9 mouse cellular contexts compared by ENCODE assay signal in the genomic region with DNA sequence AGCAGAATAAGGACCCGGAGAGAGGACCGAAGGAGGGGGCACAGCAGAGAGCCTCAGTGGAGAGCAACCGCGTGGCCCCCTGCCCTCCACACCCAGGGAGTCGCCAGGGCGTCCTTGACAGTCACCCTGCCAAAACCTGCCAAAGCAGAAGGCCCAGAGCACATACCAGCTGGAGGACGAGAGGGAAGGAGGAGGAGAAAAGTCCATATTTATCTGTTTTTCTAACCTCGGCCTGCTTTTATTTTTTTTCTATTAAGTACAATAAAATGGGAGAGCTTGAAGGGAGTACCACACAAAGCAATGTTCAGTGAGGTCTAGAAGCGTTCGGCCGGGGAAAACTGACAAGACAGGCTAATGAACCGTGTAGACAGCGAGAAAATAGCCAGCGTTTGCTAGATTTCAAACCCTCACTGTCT. TPM values are rescaled to one million over a fixed set of nuclear protein-coding genes. Genes with fewer than 3 reads are reported as not detected.
A peak's percentile ranks its signal among the peaks of the same experiment; 100 is the strongest.
DNase-seq lines count a peak whose midpoint lies in the region; ATAC-seq lines count a peak whose summit lies in the region.
"Had no signal": no experiment of that assay in that cellular context is flagged by ENCODE, and none has a peak within 500 bp of the region (broad histone marks: within the 10 kb centered on the region; RNA-seq: fewer than 3 reads in every experiment).

No protein-coding gene starts in this region.

- ATAC-seq in embryonic facial prominence, embryonic 14.5 days (ENCODE audit: low read depth) = no peak; the same call in 1 of the 2 replicates
- peak; percentile 39; the same call in 1 of the 2 replicates for ATAC-seq in hindbrain, embryonic 11.5 days (ENCODE audit: low FRiP score)
- no peak for ATAC-seq in midbrain, embryonic 16.5 days

- H3K36me3 ChIP-seq in embryonic facial prominence, embryonic 14.5 days (ENCODE audit: control insufficient read depth, insufficient read depth, low read length) = peaks cover 31% of the 10 kb centered on the region
- peaks cover 2% of the 10 kb centered on the region; the same call in 1 of the 2 replicates for H3K36me3 ChIP-seq in hindbrain, embryonic 11.5 days (ENCODE audit: control insufficient read depth, insufficient read depth, low read length)
- no peaks in the 10 kb centered on the region for H3K36me3 ChIP-seq in midbrain, embryonic 16.5 days (ENCODE audit: control insufficient read depth, insufficient read depth, low read length)
- H3K36me3 ChIP-seq: limb, embryonic 15.5 days had no signal

- H3K27me3 ChIP-seq in embryonic facial prominence, embryonic 14.5 days (replicated peaks; ENCODE audit: control insufficient read depth, insufficient read depth, low read length) = peaks cover 44% of the 10 kb centered on the region
- H3K27me3 ChIP-seq in hindbrain, embryonic 11.5 days (ENCODE audit: control insufficient read depth, insufficient read depth, low read length) = no peaks in the 10 kb centered on the region
- H3K27me3 ChIP-seq in midbrain, embryonic 16.5 days (ENCODE audit: control insufficient read depth, insufficient read depth, low read depth, low read length) = peaks cover 18% of the 10 kb centered on the region

- H3K27ac ChIP-seq in embryonic facial prominence, embryonic 14.5 days (replicated peaks; ENCODE audit: low read depth, low read length) = peak overlapping the region; percentile 69
- H3K27ac ChIP-seq in hindbrain, embryonic 11.5 days (ENCODE audit: low read depth, low read length) = peak overlapping the region; percentile 99
- H3K27ac ChIP-seq in midbrain, embryonic 16.5 days (ENCODE audit: low read length) = peak overlapping the region; percentile 20; the same call in 1 of the 2 replicates
- H3K27ac ChIP-seq: limb, embryonic 15.5 days had no signal

- intact Hi-C loops in left cerebral cortex, postnatal 10 days (cut with DNase I) = no loop called here

- no peaks in the 10 kb centered on the region for H3K9me3 ChIP-seq in embryonic facial prominence, embryonic 14.5 days (ENCODE audit: control insufficient read depth, low read length)
- no peaks in the 10 kb centered on the region for H3K9me3 ChIP-seq in hindbrain, embryonic 11.5 days (ENCODE audit: control insufficient read depth, low read length)
- H3K9me3 ChIP-seq in midbrain, embryonic 16.5 days (replicated peaks; ENCODE audit: control insufficient read depth, low read length, poor library complexity, severe bottlenecking) = no peaks in the 10 kb centered on the region
- H3K9me3 ChIP-seq: limb, embryonic 15.5 days had no signal

- DNase-seq in urinary bladder, postnatal 14 days (ENCODE audit: low spot score) = peak; percentile 43
- no peak for DNase-seq in urinary bladder, postnatal 36 days (ENCODE audit: low spot score in 2 of 2)
- DNase-seq in embryonic facial prominence, embryonic 14.5 days (ENCODE audit: low spot score) = peak; percentile 46
- peak; percentile 61 for DNase-seq in hindbrain, embryonic 11.5 days (ENCODE audit: low spot score)
- DNase-seq in left cerebral cortex, postnatal 10 days (ENCODE audit: extremely low spot score in 1 of 2, low spot score in 2 of 2) = no peak
- DNase-seq in thymus, postnatal 0 days (ENCODE audit: low spot score) = no peak
- DNase-seq in gastrocnemius, postnatal 10 days = no peak

- H3K4me3 ChIP-seq in embryonic facial prominence, embryonic 14.5 days (ENCODE audit: low read depth, low read length) = peak overlapping the region; percentile 29
- peak overlapping the region; percentile 88 for H3K4me3 ChIP-seq in hindbrain, embryonic 11.5 days (ENCODE audit: low read depth, low read length)
- H3K4me3 ChIP-seq in midbrain, embryonic 16.5 days (ENCODE audit: low read depth, low read length) = no peak overlapping the region
- H3K4me3 ChIP-seq: limb, embryonic 15.5 days had no signal

- H3K4me2 ChIP-seq in embryonic facial prominence, embryonic 14.5 days (ENCODE audit: low read depth, low read length) = peak overlapping the region; percentile 90
- peak overlapping the region; percentile 92 for H3K4me2 ChIP-seq in hindbrain, embryonic 11.5 days (replicated peaks; ENCODE audit: low read depth, low read length)
- H3K4me2 ChIP-seq in midbrain, embryonic 16.5 days (ENCODE audit: low read length) = peak overlapping the region; percentile 44
- H3K4me2 ChIP-seq: limb, embryonic 15.5 days had no signal

- peaks cover 14% of the 10 kb centered on the region for H3K4me1 ChIP-seq in embryonic facial prominence, embryonic 14.5 days (ENCODE audit: control insufficient read depth, insufficient read depth, low read length)
- H3K4me1 ChIP-seq in hindbrain, embryonic 11.5 days (replicated peaks; ENCODE audit: control insufficient read depth, insufficient read depth, low read length) = peaks cover 17% of the 10 kb centered on the region
- peaks cover 13% of the 10 kb centered on the region for H3K4me1 ChIP-seq in midbrain, embryonic 16.5 days (ENCODE audit: control insufficient read depth, insufficient read depth, low read length)

- peak overlapping the region; percentile 98 for H3K9ac ChIP-seq in embryonic facial prominence, embryonic 14.5 days (ENCODE audit: low read depth, low read length)
- H3K9ac ChIP-seq in hindbrain, embryonic 11.5 days (ENCODE audit: low read depth, low read length) = peak overlapping the region; percentile 83
- H3K9ac ChIP-seq in midbrain, embryonic 16.5 days (ENCODE audit: low read depth, low read length) = peak overlapping the region; percentile 7; the same call in 1 of the 2 replicates
- H3K9ac ChIP-seq: limb, embryonic 15.5 days had no signal

- WGBS in embryonic facial prominence, embryonic 14.5 days = 24% methylated on average over 14 of the region's 14 CpGs
- 4% methylated on average over 14 of the region's 14 CpGs for WGBS in hindbrain, embryonic 11.5 days
- 18% methylated on average over 14 of the region's 14 CpGs for WGBS in midbrain, embryonic 16.5 days

RNA-seq across cellular contexts. Expression of a gene that starts 8.4 kb away (rescaled TPM):
- 46.3 and 51.5 TPM in 2 replicates for polyA plus RNA-seq in embryonic facial prominence, embryonic 14.5 days (2014; fragmentation: Nextera tagmentation; extraction: Ambion mirVana)
- 132 and 149 TPM in 2 replicates for polyA plus RNA-seq in hindbrain, embryonic 11.5 days (2014; fragmentation: Nextera tagmentation; extraction: Ambion mirVana)
- polyA plus RNA-seq in midbrain, embryonic 16.5 days (2015; fragmentation: Nextera tagmentation; extraction: Ambion mirVana) = 34.6 and 35.5 TPM in 2 replicates
- total RNA-seq in left cerebral cortex, postnatal 10 days (2021) = 1 to 10 TPM; 4.0 to 6.9 TPM
- polyA plus RNA-seq in thymus, postnatal 0 days (2015; fragmentation: Nextera tagmentation; extraction: Ambion mirVana) = 15.6 and 16.5 TPM in 2 replicates
- total RNA-seq in gastrocnemius, postnatal 10 days (2021) = 1 to 10 TPM; 6.0 to 7.1 TPM

Comparison
In these comparisons a context has a peak if more than half of its experiments do, and no peak if none do; other contexts are left out.
1. DNase-seq: peak in urinary bladder, postnatal 14 days (single experiment), embryonic facial prominence, embryonic 14.5 days (single experiment) and hindbrain, embryonic 11.5 days (single experiment); none in urinary bladder, postnatal 36 days (0 of 2), left cerebral cortex, postnatal 10 days (0 of 2), thymus, postnatal 0 days (single experiment) and gastrocnemius, postnatal 10 days (single experiment).
2. H3K27ac ChIP-seq: peak in every context shown above with its lines; median percentile 99 in hindbrain, embryonic 11.5 days; 69 in embryonic facial prominence, embryonic 14.5 days; 20 in midbrain, embryonic 16.5 days.
3. H3K9ac ChIP-seq: peak in every context shown above with its lines; median percentile 98 in embryonic facial prominence, embryonic 14.5 days; 83 in hindbrain, embryonic 11.5 days; 7 in midbrain, embryonic 16.5 days.
4. Peak in every context shown above with its lines, with median percentiles within 50 percentile points of each other: H3K4me2 ChIP-seq.